Mouse (Mus musculus) liver, postnatal 0 days (tissue): ENCODE data around the gene Ybey.

Source experiments
- CTCF ChIP-seq: sonication (generic); IDR thresholded peaks from 2 replicates; pipeline ENCODE4 v1.5.1; 2016; ENCODE audit warnings: antibody characterized with exemption, low read depth
- EP300 ChIP-seq: IDR thresholded peaks from 2 replicates; pipeline ENCODE4 v1.6.1; 2016; ENCODE audit warnings: antibody characterized with exemption, low read depth, mild to moderate bottlenecking

DNA sequence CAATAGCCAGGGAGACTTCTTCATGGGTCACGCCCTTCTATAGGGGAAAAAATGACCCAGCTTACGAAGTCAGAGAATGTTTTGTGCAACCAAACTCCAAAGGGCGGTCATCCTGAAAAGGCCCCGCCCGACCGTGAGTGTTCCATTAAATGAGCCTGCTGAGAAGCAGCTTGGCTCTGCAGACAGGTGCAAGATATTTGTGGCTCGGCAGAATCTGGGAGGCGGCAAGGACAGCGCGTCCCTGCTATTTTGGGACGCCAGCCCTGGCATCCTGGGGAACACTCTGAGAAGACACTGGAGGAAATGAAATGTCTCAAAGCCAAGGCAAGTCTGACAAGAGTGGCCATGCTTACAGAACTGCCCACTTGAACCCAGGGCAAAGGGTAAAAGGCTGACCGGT is 52.1 kb downstream of the Ybey start:
- TF ChIP-seq CTCF: no peak
- no peak for TF ChIP-seq EP300
